Mouse (Mus musculus): Measurements from ENCODE around the gene Gsk3a. TPM values are rescaled to one million over a fixed set of nuclear protein-coding genes. Genes with fewer than 3 reads are reported as not detected.

The Gsk3a gene
- polyA plus RNA-seq (2021; fragmentation: Nextera tagmentation), result 10.0 and 12.5 TPM in 2 replicates
- long read RNA-seq, experiment 1, result 0 reads
- long read RNA-seq, experiment 2, partial matches to known transcripts, result 2 of 6 reads
- long read RNA-seq, experiment 2, other reads (novel, unspliced or antisense), result 2 of 6 reads

GRCm38 (mm10) chr7:25237249-25238014 lies at the start of gene Gsk3a:
Gene Gsk3a, minus strand, starts transcription at chr7:25237851.

GRCm38 (mm10) chr7:25267301-25267750 lies 29.7 kb upstream of the Gsk3a start, which contains the start of gene Cic:
Gene Cic, plus strand, starts transcription at chr7:25267704.

GRCm38 (mm10) chr7:25250141-25250972 lies 12.7 kb upstream of the Gsk3a start, which contains the start of gene Erf:
Gene Erf, minus strand, starts transcription at chr7:25250761.

GRCm38 (mm10) chr7:25221102-25221883 lies 16.4 kb downstream of the Gsk3a start, which contains the start of gene Zfp526:
Gene Zfp526, plus strand, starts transcription at chr7:25221425.

GRCm38 (mm10) chr7:25220457-25221101 lies 17.1 kb downstream of the Gsk3a start, which contains the start of gene Dedd2:
Gene Dedd2, minus strand, starts transcription at chr7:25220615.

GRCm38 (mm10) chr7:25179606-25180161 lies 58.0 kb downstream of the Gsk3a start, which contains the start of gene Pou2f2:
Gene Pou2f2, minus strand, starts transcription at chr7:25179726.

Small RNA genes lying within 50 kb of the gene (microRNA-seq; reads per million reads assigned to microRNA genes)
- gene Mir7048, result not detected

Other genes with a start within 250 kb of the Gsk3a start
- gene Atp1a3, start 231.9 kb downstream of the Gsk3a start, polyA plus RNA-seq (2021; fragmentation: Nextera tagmentation), result 1,296 and 1,449 TPM in 2 replicates
- gene Grik5, start 165.5 kb downstream of the Gsk3a start, polyA plus RNA-seq (2021; fragmentation: Nextera tagmentation), result 5.7 and 7.1 TPM in 2 replicates
- 24.9 TPM in 2 replicates for gene Zfp574, start 165.3 kb downstream of the Gsk3a start, polyA plus RNA-seq (2021; fragmentation: Nextera tagmentation)
- 0.82 and 0.90 TPM in 2 replicates for gene Pou2f2, start 58.1 kb downstream of the Gsk3a start, polyA plus RNA-seq (2021; fragmentation: Nextera tagmentation)
- 12.5 and 13.0 TPM in 2 replicates for gene Dedd2, start 17.2 kb downstream of the Gsk3a start, polyA plus RNA-seq (2021; fragmentation: Nextera tagmentation)
- gene Zfp526, start 16.4 kb downstream of the Gsk3a start, polyA plus RNA-seq (2021; fragmentation: Nextera tagmentation), result 0.44 and 0.52 TPM in 2 replicates
- 3.8 and 5.9 TPM in 2 replicates for gene Erf, start 12.9 kb upstream of the Gsk3a start, polyA plus RNA-seq (2021; fragmentation: Nextera tagmentation)
- 29.7 and 30.9 TPM in 2 replicates for gene Cic, start 29.9 kb upstream of the Gsk3a start, polyA plus RNA-seq (2021; fragmentation: Nextera tagmentation)
- gene Pafah1b3, start 60.1 kb upstream of the Gsk3a start, polyA plus RNA-seq (2021; fragmentation: Nextera tagmentation), result 41.6 and 50.0 TPM in 2 replicates
- 0.15 TPM in 1 of 2 replicates, not detected in the other for gene Prr19, start 63.6 kb upstream of the Gsk3a start, polyA plus RNA-seq (2021; fragmentation: Nextera tagmentation)
- gene Tmem145, start 68.3 kb upstream of the Gsk3a start, polyA plus RNA-seq (2021; fragmentation: Nextera tagmentation), result 6.3 and 8.2 TPM in 2 replicates
- gene Megf8, start 79.3 kb upstream of the Gsk3a start, polyA plus RNA-seq (2021; fragmentation: Nextera tagmentation), result 6.5 and 6.8 TPM in 2 replicates
- 0.21 TPM in 1 of 2 replicates, not detected in the other for gene Cnfn, start 131.9 kb upstream of the Gsk3a start, polyA plus RNA-seq (2021; fragmentation: Nextera tagmentation)
- 5.1 and 5.6 TPM in 2 replicates for gene Lipe, start 160.9 kb upstream of the Gsk3a start, polyA plus RNA-seq (2021; fragmentation: Nextera tagmentation)
- gene Cxcl17, start 175.0 kb upstream of the Gsk3a start, polyA plus RNA-seq (2021; fragmentation: Nextera tagmentation), result not detected in 2 replicates
- gene Ceacam1, start 239.8 kb upstream of the Gsk3a start, polyA plus RNA-seq (2021; fragmentation: Nextera tagmentation), result 3.6 and 4.8 TPM in 2 replicates